Mouse (Mus musculus) kidney, postnatal 4 days (tissue): ENCODE data around the gene Crtc3.

Experiments used
- DNase-seq, 2 experiments: peaks; one replicate each; pipeline ENCODE4 v3.0.0; 2021; ENCODE audit warnings: mixed read lengths in 2 of 2

Gene Crtc3

GRCm38 (mm10) chr7:80548513-80549260 is 140.0 kb downstream of the Crtc3 start:
- DNase-seq: no peak

DNA sequence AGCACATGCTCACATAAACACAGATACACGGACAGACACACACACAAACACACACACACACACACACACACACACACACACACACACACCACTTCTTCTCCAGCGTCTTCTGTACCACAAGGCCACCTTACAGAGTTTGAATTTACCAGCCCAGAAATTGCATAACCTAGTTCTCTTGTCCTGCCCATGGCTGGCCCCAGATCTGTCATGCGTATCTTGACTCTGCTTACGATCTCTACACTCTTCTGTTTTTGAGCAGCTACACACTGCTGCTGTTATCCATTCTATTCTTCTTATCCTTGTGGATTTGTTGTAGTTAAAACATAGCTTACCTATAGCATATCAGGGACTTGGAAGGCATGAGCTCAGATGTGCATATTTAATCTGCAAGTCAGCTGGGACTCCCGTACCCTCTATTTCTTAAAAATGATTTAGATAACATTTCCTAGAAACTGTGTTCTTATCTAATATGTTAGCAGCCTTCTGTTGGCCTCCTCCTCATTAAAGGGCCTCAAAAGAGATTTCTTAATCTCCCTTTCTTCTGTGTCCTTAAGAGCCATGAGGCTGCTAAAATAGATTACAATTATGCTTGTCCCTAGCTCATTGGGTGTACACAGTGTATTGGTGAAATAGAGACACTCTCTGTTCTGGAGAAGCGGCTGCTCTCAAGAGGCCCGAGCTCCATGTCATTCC is 146.4 kb downstream of the Crtc3 start:
- no peak for DNase-seq

- DNase-seq: no peak
Observed at GRCm38 (mm10) chr7:80539581-80539980, 149.1 kb downstream of the Crtc3 start.
